Mouse (Mus musculus) cerebellum, adult 2 months (tissue): Measurements from ENCODE around the gene Tmem164. TPM values are rescaled to one million over a fixed set of nuclear protein-coding genes. Genes with fewer than 3 reads are reported as not detected.

Experiments used
- DNase-seq, 2 experiments: peaks; one replicate each; pipeline ENCODE4 v3.0.0; 2021
- H3K27ac ChIP-seq: fragments of 200-500 bp; 2 replicates; pipeline ENCODE4 v1.5.1; 2012; ENCODE audit warnings: low read length, control low read depth, inconsistent platforms; ENCODE audit not compliant: insufficient read depth
- H3K27me3 ChIP-seq: fragments of 200-500 bp; 2 replicates; pipeline ENCODE4 v1.6.1; 2012; ENCODE audit warnings: inconsistent platforms, mild to moderate bottlenecking, low read length, moderate library complexity; ENCODE audit not compliant: control insufficient read depth, insufficient read depth
- H3K4me1 ChIP-seq: fragments of 200-500 bp; 2 replicates; pipeline ENCODE4 v1.6.1; 2011; ENCODE audit warnings: low read length; ENCODE audit not compliant: control insufficient read depth, insufficient read depth
- H3K4me3 ChIP-seq: fragments of 200-500 bp; replicated peaks from 2 replicates; pipeline ENCODE3; 2011; ENCODE audit warnings: mild to moderate bottlenecking, low read depth, low read length, control low read depth; ENCODE audit not compliant: insufficient read depth
- CTCF ChIP-seq: fragments of 200-500 bp; IDR thresholded peaks from 2 replicates; pipeline ENCODE4 v1.5.1; 2011; ENCODE audit warnings: low read depth, mild to moderate bottlenecking, control low read depth, low read length, moderate library complexity, borderline replicate concordance; ENCODE audit not compliant: insufficient read depth
- POLR2A ChIP-seq: fragments of 200-500 bp; IDR thresholded peaks from 2 replicates; pipeline ENCODE4 v1.6.1; 2011; ENCODE audit warnings: low read length, control low read depth, borderline replicate concordance; ENCODE audit not compliant: insufficient read depth
- WGBS: fragments of 180-500 bp; shearing (Covaris S2); methylation state at CpG from one replicate; pipeline ENCODE4 v1.1.7; 2018; 5-methylcytosine and 5-hydroxymethylcytosine counted together
- polyA plus RNA-seq: library from polyadenylated mRNA; depleted of rRNA; stranded (reverse); fragments of >200 nt; gene quantifications from 2 replicates; pipeline ENCODE4 v1.2.3, GENCODE M21; 2012

The Tmem164 gene
- polyA plus RNA-seq, 1 experiment, result 18.1 TPM

- H3K27ac ChIP-seq, result no peak overlapping the region
- H3K4me1 ChIP-seq, result peaks cover 14% of the 10 kb centered on the region
- no peak for DNase-seq
- no peak overlapping the region for H3K4me3 ChIP-seq
- 83% methylated on average over 13 of the region's 13 CpGs for WGBS
- no peak for TF ChIP-seq CTCF
- no peak for TF ChIP-seq POLR2A
- H3K27me3 ChIP-seq, result no peaks in the 10 kb centered on the region
These were observed 152.1 kb downstream of the Tmem164 start for GRCm38 (mm10) chrX:142833164-142833796.

- H3K27me3 ChIP-seq, result no peaks in the 10 kb centered on the region
- peaks cover 18% of the 10 kb centered on the region for H3K4me1 ChIP-seq
- no peak overlapping the region for H3K27ac ChIP-seq
- TF ChIP-seq POLR2A (no peak), CTCF (no peak)
- no peak for DNase-seq
- WGBS, result 88% methylated on average over 6 of the region's 6 CpGs
- no peak overlapping the region for H3K4me3 ChIP-seq
These were observed 153.6 kb downstream of the Tmem164 start for GRCm38 (mm10) chrX:142834807-142835206.

- no peak overlapping the region for H3K4me3 ChIP-seq
- 70% methylated on average over 7 of the region's 7 CpGs for WGBS
- peaks cover 18% of the 10 kb centered on the region for H3K4me1 ChIP-seq
- H3K27me3 ChIP-seq, result no peaks in the 10 kb centered on the region
- DNase-seq, result no peak
- H3K27ac ChIP-seq, result no peak overlapping the region
- TF ChIP-seq CTCF, result no peak
- TF ChIP-seq POLR2A, result no peak
These were observed 155.2 kb downstream of the Tmem164 start for GRCm38 (mm10) chrX:142836399-142836798.

- Histone ChIP-seq H3K4me1 (peaks cover 22% of the 10 kb centered on the region), H3K27me3 (no peaks in the 10 kb centered on the region), H3K27ac (no peak overlapping the region), H3K4me3 (no peak overlapping the region)
- TF ChIP-seq CTCF, result no peak
- TF ChIP-seq POLR2A, result no peak
- peak in 1 of 2 experiments; percentile 60 for DNase-seq
- WGBS, result 13% methylated on average over 3 of the region's 3 CpGs
These were observed 156.1 kb downstream of the Tmem164 start for GRCm38 (mm10) chrX:142837316-142837715.

- H3K27ac ChIP-seq, result no peak overlapping the region
- DNase-seq, result no peak
- H3K4me3 ChIP-seq, result no peak overlapping the region
- 53% methylated on average over 2 of the region's 2 CpGs for WGBS
- H3K4me1 ChIP-seq, result peaks cover 22% of the 10 kb centered on the region
- no peaks in the 10 kb centered on the region for H3K27me3 ChIP-seq
- TF ChIP-seq CTCF (no peak), POLR2A (no peak)
These were observed 157.6 kb downstream of the Tmem164 start for GRCm38 (mm10) chrX:142838841-142839240.

GRCm38 (mm10) chrX:142839411-142839810, 158.2 kb downstream of the Tmem164 start:
- WGBS, result 82% methylated on average over 7 of the region's 7 CpGs
- TF ChIP-seq POLR2A (no peak), CTCF (no peak)

GRCm38 (mm10) chrX:142841916-142842315, 160.7 kb downstream of the Tmem164 start:
- peaks cover 13% of the 10 kb centered on the region for H3K4me1 ChIP-seq
- no peaks in the 10 kb centered on the region for H3K27me3 ChIP-seq
- H3K4me3 ChIP-seq, result no peak overlapping the region
- H3K27ac ChIP-seq, result no peak overlapping the region
- 39% methylated on average over 4 of the region's 4 CpGs for WGBS
- TF ChIP-seq CTCF (no peak), POLR2A (no peak)
- DNase-seq, result no peak

More at GRCm38 (mm10) chrX:142839411-142839810, 158.2 kb downstream of the Tmem164 start:
- H3K27ac ChIP-seq, result no peak overlapping the region
- no peak for DNase-seq
- H3K27me3 ChIP-seq, result no peaks in the 10 kb centered on the region
- H3K4me1 ChIP-seq, result peaks cover 22% of the 10 kb centered on the region
- no peak overlapping the region for H3K4me3 ChIP-seq

- no peak for DNase-seq
- Histone ChIP-seq H3K27ac (no peak overlapping the region), H3K4me3 (no peak overlapping the region), H3K4me1 (peaks cover 4% of the 10 kb centered on the region; the same call in 1 of the 2 replicates), H3K27me3 (no peaks in the 10 kb centered on the region)
- TF ChIP-seq CTCF, result no peak
- TF ChIP-seq POLR2A, result no peak
- 87% methylated on average over 6 of the region's 6 CpGs for WGBS
These were observed 165.1 kb downstream of the Tmem164 start for GRCm38 (mm10) chrX:142846266-142846665.
